Mouse (Mus musculus) urinary bladder, adult 2 months (tissue): Measurements from ENCODE around the gene Eng. TPM values are rescaled to one million over a fixed set of nuclear protein-coding genes. Genes with fewer than 3 reads are reported as not detected.

Experiments used
- DNase-seq: peaks from one replicate; pipeline ENCODE4 v3.0.0; 2022; ENCODE audit warnings: low spot score
- polyA plus RNA-seq: library from polyadenylated mRNA; depleted of rRNA; stranded (reverse); fragments of >200 nt; gene quantifications from 2 replicates; pipeline ENCODE4 v1.2.3, GENCODE M21; 2012

Gene Eng
- polyA plus RNA-seq, 1 experiment: 59.8 TPM

DNA sequence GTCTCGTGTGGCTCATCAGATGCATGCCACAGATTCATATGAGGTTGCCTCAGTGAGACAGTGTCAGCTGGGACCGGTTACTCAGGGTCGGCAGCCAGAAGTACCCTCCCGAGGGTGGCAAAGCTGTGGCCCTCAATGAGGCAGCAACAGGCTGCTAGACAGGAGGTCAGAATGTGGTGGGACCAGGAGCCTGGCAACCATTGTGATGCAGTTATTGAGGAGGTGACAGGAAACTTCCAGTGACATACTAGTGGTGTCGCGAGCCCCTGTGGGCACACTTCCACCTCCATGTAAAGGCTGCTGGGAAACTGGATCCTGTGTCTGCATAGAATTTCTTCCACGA, 24.9 kb upstream of the Eng start, which contains the start of gene Ak1:
TSS of gene Ak1 (plus strand) at position 242 of the 343 bp plus-strand sequence.
- DNase-seq: no peak

DNA sequence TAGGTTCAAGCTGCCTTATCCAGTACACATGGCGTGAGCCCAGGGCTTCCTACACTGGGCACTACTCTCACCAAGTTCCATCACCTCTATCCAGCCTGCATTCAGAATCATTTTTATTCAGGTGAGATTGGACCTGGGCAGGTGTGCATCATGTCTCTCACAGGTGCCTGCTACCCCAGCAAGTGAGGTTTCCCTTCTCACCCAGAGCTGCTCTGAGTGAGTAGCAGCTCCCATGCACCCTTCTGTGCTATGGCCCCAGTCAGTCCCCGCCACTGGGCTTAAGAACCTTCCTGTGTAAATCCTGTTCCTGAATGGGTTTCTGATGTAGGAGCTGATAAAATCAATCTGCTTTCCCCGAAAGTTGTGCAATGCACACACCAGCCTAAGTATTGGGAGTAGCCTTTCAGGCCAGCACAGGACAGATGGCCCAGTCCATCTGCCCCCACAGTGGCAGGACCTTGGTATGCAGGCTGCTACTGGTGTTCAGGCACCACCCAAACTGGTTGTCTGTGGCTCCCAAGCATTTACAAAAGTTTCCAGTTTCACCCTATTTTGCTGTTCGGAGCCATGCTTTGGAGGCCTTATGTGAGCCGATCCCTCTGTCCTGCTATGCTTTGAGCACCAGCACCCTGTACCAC, 22.2 kb upstream of the Eng start:
- DNase-seq: no peak

DNA sequence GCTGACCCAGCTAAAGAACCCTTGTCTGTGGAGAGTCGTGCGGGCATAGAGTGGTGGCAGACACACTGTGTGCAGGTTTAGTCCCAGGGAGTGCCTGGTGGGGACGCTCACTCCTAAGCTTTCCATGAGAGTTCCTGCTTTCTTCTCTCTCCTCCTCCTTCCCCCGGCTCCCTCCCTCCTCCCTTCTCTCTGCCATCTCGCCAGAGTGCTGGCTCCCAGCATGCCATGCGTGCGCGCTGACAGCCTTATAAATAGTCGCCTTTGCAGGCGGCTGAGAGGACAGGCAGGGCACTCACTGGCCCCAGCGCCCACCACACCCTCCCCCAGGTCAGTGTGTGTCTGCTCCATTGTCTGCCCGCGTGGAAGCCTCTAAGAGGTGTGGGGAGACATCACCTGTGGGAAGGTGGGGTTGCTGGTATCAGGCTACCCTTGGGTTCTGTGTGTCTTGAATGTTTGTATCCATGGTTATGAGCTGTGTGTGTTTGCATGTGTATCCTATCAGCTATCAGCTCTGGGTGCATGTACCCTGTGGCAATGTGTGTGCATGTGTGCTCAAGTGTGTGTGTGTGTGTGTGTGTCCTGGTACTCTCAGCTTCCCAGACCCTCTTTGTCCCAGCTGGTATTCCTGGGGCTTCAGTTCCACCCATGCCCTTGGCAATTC, 21.1 kb upstream of the Eng start:
- no peak for DNase-seq

DNA sequence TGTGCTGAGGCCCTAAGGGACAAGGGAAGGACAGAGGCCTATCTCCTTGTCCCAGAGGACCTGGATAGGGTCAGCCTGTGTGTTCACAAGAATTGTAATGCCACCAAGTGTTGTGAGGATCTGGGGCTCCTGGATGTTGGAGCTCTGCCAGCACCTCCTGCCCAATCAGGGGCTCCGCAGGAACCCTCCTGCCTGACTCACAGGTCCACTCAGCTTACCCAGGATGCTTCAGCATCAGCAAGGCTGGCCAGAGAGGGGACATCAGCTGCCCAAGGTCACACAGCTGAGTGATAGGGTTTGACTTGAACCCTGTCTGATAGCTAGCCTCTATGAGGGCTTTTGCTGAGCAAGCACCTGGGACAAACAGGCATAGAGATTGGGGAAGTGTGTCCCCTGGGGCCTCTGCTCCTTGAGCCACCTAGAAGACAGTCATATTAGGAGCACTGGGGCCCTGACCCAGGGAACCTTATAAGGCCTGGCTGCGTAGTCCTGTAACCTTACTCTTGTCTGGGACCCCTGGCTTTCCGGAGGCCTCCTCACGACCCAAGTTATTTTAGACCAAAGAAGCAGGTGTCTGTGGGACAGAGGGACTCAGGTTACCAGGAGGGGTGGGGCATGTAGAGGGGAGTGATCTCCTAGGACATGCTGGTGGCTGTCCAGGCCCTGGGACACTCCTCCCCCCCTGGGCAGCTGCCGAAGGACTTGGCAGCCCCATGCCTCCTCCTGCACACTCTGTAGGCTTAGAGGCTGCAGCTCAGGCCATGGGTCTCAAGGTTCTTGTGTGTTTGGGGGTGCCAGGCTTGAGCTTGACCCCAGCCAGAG, 20.3 kb upstream of the Eng start:
- no peak for DNase-seq

DNA sequence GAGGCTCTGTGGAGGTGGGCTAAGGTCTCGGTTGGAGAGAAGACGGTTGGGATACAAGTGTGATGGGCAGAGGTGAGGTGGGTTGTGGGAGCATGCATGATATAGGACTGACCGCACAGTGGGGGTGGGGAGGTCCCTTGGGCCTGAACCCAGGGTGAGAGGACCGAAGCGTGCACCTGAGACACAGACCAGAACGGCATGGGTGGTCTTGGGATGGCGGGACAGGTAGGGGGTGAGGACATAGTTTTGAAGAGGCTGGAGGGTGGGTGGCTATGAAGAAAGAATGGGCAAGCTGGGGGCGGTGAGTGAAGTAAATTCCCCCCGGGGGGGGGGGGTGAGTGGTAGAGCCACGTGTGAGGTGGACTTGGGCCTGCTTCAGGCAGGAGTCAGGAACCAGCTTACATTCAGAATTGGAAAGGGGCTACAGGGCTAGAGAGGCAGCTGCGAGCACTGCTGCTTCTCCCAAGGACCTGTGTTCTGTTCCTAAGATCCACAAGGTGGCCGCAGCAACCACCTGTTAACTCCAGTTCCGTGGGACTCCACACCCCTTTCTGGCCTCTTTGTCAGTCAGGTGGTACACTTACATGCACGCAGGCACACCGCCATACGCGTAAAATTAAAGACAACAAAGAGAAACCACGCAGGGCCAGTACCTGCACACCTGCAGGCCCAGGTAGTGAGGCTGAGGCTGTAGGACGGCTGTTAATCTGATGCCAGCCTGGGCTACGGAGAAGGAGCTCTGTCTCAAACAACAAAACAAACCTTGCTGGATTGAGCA, 18.9 kb upstream of the Eng start:
- no peak for DNase-seq

DNA sequence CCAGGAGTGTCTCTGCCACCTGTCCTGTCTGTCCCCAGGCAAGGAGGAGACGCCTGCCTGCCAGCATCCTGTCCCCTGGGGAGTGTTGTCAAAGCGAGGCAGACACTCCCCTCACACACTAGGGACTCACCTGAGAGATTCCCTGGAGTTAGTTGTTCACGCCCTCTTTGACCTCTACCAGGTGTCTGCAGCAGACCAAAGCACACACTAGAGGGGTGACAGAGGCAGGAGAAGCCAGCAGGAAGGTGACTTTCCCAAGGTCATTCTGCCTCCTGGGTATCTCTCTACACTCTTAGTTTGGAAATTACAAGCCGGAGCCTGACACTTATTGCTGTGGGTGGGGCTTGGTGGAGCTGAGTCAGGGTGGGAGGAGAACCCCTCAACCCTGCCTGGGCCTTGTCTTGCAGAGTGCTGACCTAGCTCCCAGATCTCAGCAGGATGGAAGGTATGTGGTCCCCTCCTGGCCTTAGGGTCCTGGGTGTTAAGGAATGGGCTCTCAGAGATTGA, 18.3 kb upstream of the Eng start:
- DNase-seq: no peak

DNA sequence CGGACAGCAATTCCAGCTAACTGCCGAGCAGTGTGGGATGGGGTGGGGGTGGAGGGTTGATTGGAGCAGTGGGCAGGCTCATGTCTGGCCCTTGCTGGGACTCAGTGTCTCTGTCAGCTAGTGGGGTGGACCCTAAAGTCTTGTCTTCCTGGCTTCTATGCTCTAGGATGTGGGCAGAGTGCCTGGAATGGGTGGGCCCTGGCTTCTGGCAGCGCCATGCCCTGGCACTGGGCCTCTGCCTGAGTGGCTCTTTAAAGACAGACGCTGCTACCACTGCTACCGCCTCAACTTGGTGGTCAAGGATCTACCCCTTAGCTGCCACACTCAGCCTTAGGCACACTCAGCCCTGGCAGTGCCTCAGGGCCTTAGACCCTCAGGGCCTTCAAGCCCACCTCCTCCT, 17.7 kb upstream of the Eng start:
- no peak for DNase-seq

DNA sequence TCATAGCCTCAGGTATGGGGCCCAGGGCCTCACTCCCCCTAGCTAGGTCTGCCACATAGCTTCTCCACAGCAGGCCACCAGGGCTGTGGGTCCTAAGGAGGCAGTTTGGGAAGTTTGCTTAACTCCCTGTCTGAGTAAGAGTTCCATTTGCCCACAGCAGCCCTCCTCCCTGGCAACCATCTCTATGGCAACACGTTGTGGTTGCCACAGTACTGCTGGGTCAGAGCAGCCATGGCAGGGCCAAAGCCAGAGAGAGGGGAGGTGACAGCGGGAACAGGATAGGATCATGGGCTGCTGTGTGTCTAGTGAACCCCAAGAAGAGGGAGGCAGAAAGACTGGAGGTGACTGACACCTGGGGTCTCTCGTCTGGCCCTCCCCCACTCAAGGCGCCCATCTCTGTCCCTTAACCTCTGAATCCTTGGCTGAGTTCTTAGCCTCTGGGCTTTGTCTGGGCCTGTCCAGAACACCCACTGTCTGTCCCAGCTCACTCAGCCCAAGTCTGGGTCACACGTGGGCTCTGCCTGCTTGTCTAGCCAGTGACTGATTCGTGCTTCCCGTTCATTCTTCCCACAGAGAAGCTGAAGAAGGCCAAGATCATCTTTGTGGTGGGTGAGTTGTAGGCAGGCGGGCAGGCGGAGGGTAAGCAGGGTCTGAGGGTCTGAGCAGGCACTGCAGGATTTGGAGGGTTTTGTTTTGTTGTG, 17.0 kb upstream of the Eng start:
- no peak for DNase-seq

DNA sequence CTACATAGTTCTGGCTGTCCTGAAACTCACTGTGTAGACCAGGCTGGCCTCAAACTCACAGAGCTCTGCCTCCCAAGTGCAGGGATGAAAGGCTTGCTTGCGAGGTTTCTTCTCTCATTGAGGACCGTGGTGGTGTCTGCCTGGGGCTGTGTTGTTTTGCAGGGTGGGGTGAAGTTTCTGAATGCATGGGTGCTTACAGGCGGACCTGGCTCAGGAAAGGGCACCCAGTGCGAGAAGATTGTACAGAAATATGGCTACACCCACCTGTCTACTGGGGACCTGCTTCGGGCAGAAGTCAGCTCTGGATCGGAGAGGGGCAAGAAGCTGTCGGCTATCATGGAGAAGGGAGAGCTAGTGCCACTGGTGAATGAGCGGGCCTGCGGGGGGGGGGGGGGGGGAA, 16.4 kb upstream of the Eng start:
- no peak for DNase-seq

DNA sequence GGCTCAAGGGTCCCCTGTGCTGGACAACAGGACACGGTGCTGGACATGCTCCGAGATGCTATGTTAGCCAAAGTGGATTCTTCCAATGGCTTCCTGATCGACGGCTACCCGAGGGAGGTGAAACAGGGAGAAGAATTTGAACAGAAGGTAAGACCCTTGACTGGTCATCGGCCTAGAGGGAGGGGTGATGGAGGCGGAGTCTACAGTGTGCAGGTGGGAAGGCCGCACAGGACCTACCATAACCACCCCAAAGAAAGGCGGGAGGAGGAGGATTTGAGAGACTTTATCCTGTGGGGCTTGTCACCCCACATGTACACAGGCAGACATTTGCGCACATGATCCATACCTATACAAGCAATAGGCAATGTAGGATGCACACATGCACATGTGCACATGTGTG, 15.3 kb upstream of the Eng start:
- no peak for DNase-seq

DNA sequence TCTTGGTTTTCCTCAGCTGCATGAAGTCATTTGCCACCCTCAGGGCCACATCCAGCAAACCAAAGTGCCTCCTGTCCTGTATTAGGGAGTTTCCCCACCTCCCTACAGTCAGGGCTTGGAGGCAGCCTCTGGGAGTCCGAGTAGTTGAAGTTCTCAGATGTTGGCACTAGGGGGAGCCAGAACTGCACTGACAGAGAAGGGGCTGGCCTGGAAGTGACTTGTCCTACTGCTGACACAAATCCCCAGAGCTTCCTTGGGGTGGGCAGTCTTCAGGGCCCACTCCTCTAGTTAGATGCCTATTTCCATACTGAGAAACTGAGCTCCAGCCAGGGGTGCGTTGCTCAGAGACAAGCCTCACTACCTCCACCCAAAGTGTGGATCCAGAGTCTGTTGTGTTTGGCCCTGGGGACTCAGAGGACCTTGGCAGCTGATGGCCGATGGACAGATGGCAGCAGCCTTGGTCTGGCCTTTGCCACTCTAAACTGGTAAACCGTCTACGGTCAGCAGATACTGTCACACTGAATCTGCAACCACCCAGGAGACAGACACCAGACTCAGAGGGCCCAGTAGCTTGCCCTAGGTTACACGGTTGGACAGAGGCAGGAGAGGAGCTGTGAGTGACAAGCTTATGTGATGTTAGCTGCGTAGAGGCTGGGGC, 14.5 kb upstream of the Eng start:
- no peak for DNase-seq

DNA sequence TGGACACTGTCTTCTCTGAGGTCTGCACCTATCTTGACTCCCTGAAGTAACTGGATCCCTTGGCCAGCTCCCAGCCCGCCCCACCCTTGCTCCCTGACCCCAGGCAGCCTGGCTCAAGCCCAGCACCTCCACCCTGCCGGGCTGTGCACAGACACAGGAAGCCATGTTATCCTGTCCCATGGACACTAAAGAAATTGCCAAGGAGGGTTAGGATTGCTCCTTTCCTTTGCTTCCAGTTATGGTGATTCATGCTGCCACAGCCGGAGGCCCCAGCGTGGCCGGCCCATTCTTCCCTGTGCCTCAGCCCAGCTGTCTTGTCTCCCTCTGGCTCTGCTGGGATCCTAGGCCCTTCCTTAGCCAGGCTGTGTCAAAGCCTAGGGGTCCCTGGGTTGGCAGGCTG, 12.7 kb upstream of the Eng start:
- DNase-seq: no peak

DNA sequence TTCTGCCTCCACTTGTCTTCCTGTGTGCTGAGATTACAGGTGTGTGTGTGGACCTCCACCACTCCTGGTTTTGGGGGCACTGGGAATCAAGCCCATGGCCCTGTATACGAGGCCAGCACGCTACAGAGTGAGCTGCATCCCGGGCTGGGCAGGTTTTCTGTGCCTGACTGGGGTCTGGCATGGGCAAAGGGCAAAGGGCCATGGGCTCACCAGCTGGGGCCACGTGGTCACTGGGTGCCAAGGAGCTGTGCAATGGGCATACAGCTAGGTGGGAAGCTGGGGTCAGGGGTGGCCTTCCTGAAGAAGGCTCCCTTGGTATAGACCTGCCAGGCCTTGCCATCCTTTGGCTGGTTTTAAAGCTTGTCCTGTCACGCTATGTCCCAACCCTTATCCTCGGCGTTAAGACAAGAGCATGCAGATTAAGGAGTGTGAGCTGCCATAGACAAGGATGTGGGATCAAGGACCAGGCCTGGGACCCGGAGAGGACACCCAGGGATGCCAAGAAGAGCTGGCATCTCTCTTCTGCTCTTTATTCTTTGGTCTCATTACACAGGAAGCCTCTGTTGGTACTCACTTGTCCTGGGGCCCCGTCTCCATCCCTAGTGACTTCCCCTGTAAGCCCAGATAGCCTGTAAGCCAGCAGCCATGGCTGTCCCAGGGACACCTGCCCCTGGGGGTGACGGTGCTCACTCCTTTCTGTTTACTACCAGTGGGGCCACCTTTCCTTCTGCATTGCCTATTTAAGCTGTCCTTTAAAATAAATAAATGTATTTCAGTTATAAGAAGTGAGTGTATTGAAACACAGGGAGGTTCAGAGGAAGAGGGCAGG, 11.9 kb upstream of the Eng start:
- DNase-seq: no peak

DNA sequence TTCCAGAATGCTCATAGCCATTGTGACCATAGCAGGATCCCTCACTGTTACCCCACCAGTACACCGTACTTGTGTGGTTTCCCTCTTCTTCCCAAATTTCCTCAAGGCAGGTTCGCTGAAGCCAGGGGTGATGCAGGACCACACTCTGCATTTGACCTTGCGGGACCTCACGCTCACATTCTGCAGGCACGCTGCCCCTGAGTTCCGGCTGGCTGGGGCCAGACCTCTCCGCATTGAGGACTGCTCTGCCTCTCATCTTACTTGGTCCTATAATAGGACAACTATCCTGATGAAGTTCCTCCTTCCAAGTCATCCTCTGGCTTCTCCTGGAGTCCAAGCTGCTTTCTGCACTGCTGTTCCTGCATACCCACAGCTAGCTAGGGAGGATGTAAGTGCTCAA, 9.8 kb upstream of the Eng start:
- no peak for DNase-seq

DNA sequence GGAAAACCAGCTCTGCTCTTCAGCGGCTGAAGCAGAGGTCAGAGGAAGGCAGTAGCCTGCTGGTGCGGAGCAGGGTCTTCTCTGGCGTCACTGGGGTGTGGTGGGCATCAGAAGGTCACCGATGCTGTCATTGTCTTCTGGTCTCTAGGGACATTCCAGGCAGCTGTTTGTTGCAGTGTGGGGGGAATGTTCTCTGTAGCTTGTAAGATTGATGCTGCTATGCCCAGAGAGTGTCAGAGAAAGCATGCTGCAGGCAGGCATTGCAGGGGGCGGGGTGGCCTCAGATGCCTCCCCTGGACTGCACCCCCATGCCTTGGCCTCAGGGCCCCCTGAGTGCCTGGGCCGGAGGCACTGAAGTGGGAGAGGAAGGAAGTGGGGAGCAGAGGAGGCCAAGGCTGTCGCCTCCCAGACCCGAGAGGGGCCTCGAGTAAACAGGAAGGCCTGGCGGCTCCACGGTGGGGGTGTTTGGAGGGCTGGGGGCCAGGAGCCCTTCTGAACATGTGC, 8.6 kb upstream of the Eng start:
- no peak for DNase-seq

DNA sequence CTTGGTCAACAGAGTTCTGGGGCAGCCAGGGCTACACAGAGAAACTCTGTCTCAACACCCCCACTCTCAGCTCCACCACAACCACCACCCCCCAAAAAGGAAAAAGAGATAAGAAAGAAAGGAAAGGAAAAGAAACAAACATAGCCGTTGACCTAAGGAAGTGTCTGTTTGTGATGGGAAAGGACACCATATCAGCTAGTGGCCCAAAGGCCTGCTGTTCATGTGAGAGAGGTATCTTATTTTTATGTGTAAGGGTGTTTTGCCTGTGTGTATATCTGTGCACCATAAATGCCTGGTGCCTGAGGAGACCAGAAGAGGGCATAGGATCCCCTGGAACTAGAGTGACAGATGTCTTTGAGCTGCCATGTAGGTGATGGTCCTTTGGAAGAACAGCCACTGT, 6.8 kb upstream of the Eng start:
- no peak for DNase-seq

DNA sequence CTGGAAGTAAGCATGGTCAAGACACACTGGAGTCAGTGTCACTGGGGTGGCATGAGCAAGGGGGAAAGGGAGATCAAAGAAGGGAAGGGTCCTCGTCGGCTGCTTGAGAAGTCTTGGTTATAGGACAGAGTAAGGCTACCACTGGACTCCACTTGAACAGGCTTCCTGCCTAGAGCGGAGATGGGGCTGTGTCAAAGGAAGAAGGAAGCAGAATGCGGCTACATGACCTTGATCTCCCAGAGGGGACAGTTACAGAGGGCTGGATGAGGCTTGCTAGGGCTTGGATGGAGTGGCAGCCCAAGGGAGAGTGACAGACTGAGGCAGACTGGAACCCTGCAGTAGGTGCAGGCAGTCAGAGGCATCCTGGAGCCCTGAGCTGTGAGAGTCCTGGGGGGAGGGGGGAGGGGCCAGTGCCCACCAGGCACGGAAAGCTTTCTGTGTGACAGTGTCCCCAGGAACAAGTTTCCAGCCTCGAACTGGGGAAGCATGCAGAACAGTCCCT, 5.8 kb upstream of the Eng start:
- no peak for DNase-seq

DNA sequence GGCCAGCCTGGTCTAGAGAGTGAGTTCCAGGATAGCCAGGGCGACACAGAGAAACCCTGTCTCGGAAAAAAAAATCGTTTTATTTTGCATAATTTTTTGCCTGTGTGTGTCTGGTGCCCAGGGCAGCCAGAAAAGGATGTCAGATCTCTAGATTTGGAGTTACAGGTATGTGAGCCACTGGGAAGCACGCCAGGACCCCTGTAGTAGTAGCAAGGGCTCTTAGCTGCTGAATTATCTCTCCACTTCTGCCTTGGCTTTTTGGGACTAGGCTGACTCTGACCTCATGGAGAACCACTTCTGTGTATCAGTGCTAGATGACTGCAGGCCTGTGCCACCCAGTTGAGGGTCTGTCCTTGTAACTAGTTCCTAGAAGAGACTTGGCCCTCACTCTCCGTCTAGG, 4.6 kb upstream of the Eng start:
- no peak for DNase-seq

DNA sequence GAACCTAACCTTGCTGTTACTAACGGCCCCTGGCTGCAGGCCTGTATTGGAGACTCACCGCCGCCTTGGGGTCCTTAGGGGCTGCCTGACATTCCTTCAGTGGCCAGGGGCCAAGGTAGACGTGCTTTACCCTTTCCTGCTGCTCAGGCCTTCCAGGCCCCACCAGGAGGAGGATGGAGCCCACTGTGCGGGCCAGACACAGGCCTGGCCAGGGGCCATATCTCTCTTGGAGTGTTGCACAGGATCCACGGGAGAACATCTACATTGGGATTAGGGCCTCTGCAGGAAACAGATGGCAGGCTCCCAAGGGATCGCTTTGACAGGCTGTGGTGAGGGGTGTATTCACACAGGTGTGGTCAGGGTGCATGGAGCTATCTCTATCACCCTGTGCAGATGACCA, 3.6 kb upstream of the Eng start:
- DNase-seq: no peak

DNA sequence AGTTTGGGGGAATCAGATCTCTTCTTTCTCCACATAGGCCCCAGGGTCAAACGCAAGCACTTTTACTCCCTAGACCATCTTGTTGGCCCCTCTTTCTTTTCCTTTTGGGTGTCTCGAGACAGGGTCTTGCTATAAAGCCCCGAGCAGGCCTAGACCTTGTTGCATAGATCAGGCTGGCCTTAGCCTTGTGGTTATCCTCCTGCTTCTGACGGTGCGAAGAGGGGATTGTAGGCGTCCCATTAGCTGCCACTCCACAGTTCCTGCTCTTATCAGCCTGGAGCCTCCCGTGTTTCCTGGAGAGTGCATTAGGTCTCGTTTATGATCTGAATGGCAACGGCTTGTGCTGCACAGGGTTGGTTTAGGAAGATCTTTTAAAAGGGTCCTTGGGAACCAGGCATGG, 2.3 kb upstream of the Eng start:
- DNase-seq: no peak
